Mouse (Mus musculus) hindbrain, embryonic 11.5 days (tissue): ENCODE data around the gene BC052040. TPM values are rescaled to one million over a fixed set of nuclear protein-coding genes. Genes with fewer than 3 reads are reported as not detected.

ENCODE experiments used
- ATAC-seq: fragments of 200-750 bp; cut with Nextera tagmentation; 2 replicates; pipeline ENCODE4 v1.8.0; 2017; ENCODE audit warnings: mild to moderate bottlenecking, moderate TSS enrichment, moderate library complexity; ENCODE audit not compliant: low FRiP score
- DNase-seq: peaks from one replicate; pipeline ENCODE4 v3.0.0-alpha.2; 2015; ENCODE audit warnings: low spot score
- H3K27ac ChIP-seq: fragments of 300-500 bp; sonication (generic); 2 replicates; pipeline ENCODE4 v1.5.1; 2014; ENCODE audit warnings: mild to moderate bottlenecking, low read depth, low read length
- H3K27me3 ChIP-seq: fragments of 300-500 bp; sonication (generic); 2 replicates; pipeline ENCODE4 v1.6.1; 2014; ENCODE audit warnings: mild to moderate bottlenecking, low read length, moderate library complexity, mixed read lengths; ENCODE audit not compliant: control insufficient read depth, insufficient read depth
- H3K36me3 ChIP-seq: fragments of 300-500 bp; sonication (generic); 2 replicates; pipeline ENCODE4 v1.6.1; 2014; ENCODE audit warnings: mild to moderate bottlenecking, low read length, moderate library complexity, mixed read lengths; ENCODE audit not compliant: control insufficient read depth, insufficient read depth
- H3K4me1 ChIP-seq: fragments of 300-500 bp; sonication (generic); replicated peaks from 2 replicates; pipeline ENCODE4 v1.6.1; 2014; ENCODE audit warnings: low read length, mixed read lengths; ENCODE audit not compliant: control insufficient read depth, insufficient read depth
- H3K4me2 ChIP-seq: fragments of 300-500 bp; sonication (generic); replicated peaks from 2 replicates; pipeline ENCODE4 v1.6.1; 2014; ENCODE audit warnings: mild to moderate bottlenecking, low read depth, low read length
- H3K4me3 ChIP-seq: fragments of 300-500 bp; sonication (generic); 2 replicates; pipeline ENCODE4 v1.5.1; 2014; ENCODE audit warnings: low read depth, low read length
- H3K9ac ChIP-seq: fragments of 300-500 bp; sonication (generic); 2 replicates; pipeline ENCODE4 v1.6.1; 2014; ENCODE audit warnings: low read depth, low read length
- H3K9me3 ChIP-seq: fragments of 300-500 bp; sonication (generic); 2 replicates; pipeline ENCODE4 v1.6.1; 2016; ENCODE audit warnings: low read length; ENCODE audit not compliant: control insufficient read depth
- WGBS: fragments of 180-500 bp; shearing (Covaris S2); extraction: QIAGEN DNeasy Blood & Tissue Kit; methylation state at CpG from one replicate; pipeline ENCODE4 v1.1.7; 2014; 5-methylcytosine and 5-hydroxymethylcytosine counted together
- polyA plus RNA-seq: library from polyadenylated mRNA; unstranded; fragments of >200 nt; fragmentation: Nextera tagmentation; extraction: Ambion mirVana; gene quantifications from 2 replicates; pipeline ENCODE4 v1.2.1, GENCODE M21; 2014

BC052040 gene
- polyA plus RNA-seq, 1 experiment from 2014 or later: 21.7 TPM

- no peaks in the 10 kb centered on the region for H3K27me3 ChIP-seq
- no peak overlapping the region for H3K4me2 ChIP-seq
- no peak overlapping the region for H3K4me3 ChIP-seq
- 32% methylated on average over 6 of the region's 6 CpGs for WGBS
- H3K9ac ChIP-seq: no peak overlapping the region
- H3K27ac ChIP-seq: peak overlapping the region; percentile 25; the same call in 1 of the 2 replicates
- no peak for DNase-seq
- peak; percentile 34; the same call in 1 of the 2 replicates for ATAC-seq
- no peaks in the 10 kb centered on the region for H3K9me3 ChIP-seq
- no peaks in the 10 kb centered on the region for H3K4me1 ChIP-seq
- H3K36me3 ChIP-seq: no peaks in the 10 kb centered on the region
These were observed 144.4 kb downstream of the BC052040 start for GRCm38 (mm10) chr2:115725926-115726325.

- WGBS: 46% methylated on average over 5 of the region's 5 CpGs
- Histone ChIP-seq H3K27me3 (no peaks in the 10 kb centered on the region), H3K4me1 (no peaks in the 10 kb centered on the region), H3K36me3 (no peaks in the 10 kb centered on the region), H3K9me3 (no peaks in the 10 kb centered on the region), H3K4me2 (no peak overlapping the region), H3K9ac (no peak overlapping the region), H3K27ac (no peak overlapping the region), H3K4me3 (no peak overlapping the region)
- DNase-seq (no peak), ATAC-seq (peak; percentile 31; the same call in 1 of the 2 replicates)
These were observed 145.3 kb downstream of the BC052040 start for GRCm38 (mm10) chr2:115726806-115727205.

GRCm38 (mm10) chr2:115728627-115729026 lies 147.1 kb downstream of the BC052040 start:
- Histone ChIP-seq H3K9ac (no peak overlapping the region), H3K36me3 (no peaks in the 10 kb centered on the region), H3K4me3 (no peak overlapping the region), H3K4me2 (no peak overlapping the region), H3K27ac (no peak overlapping the region), H3K9me3 (no peaks in the 10 kb centered on the region), H3K27me3 (no peaks in the 10 kb centered on the region), H3K4me1 (no peaks in the 10 kb centered on the region)
- no peak for ATAC-seq
- WGBS: 92% methylated on average over 6 of the region's 6 CpGs
- DNase-seq: no peak

GRCm38 (mm10) chr2:115730502-115730901 lies 149.0 kb downstream of the BC052040 start:
- Histone ChIP-seq H3K9me3 (no peaks in the 10 kb centered on the region), H3K4me3 (no peak overlapping the region), H3K4me1 (no peaks in the 10 kb centered on the region), H3K27ac (no peak overlapping the region), H3K9ac (no peak overlapping the region), H3K36me3 (no peaks in the 10 kb centered on the region), H3K4me2 (no peak overlapping the region), H3K27me3 (no peaks in the 10 kb centered on the region)
- WGBS: 75% methylated on average over 6 of the region's 6 CpGs
- ATAC-seq (no peak), DNase-seq (no peak)

GRCm38 (mm10) chr2:115731171-115731570 lies 149.7 kb downstream of the BC052040 start:
- no peaks in the 10 kb centered on the region for H3K9me3 ChIP-seq
- 86% methylated on average over 3 of the region's 3 CpGs for WGBS
- H3K4me2 ChIP-seq: no peak overlapping the region
- no peak overlapping the region for H3K27ac ChIP-seq
- H3K4me3 ChIP-seq: no peak overlapping the region
- no peaks in the 10 kb centered on the region for H3K27me3 ChIP-seq
- H3K4me1 ChIP-seq: no peaks in the 10 kb centered on the region
- no peaks in the 10 kb centered on the region for H3K36me3 ChIP-seq
- no peak overlapping the region for H3K9ac ChIP-seq
- ATAC-seq (no peak), DNase-seq (no peak)

GRCm38 (mm10) chr2:115732572-115732971 lies 151.1 kb downstream of the BC052040 start:
- WGBS: 71% methylated on average over 4 of the region's 4 CpGs
- H3K9me3 ChIP-seq: no peaks in the 10 kb centered on the region

GRCm38 (mm10) chr2:115733017-115733692 lies 151.6 kb downstream of the BC052040 start:
- 89% methylated on average over 8 of the region's 8 CpGs for WGBS
- no peaks in the 10 kb centered on the region for H3K9me3 ChIP-seq
- no peak for ATAC-seq

More at GRCm38 (mm10) chr2:115732572-115732971, 151.1 kb downstream of the BC052040 start:
- DNase-seq (no peak), ATAC-seq (no peak)
- no peak overlapping the region for H3K4me3 ChIP-seq
- no peaks in the 10 kb centered on the region for H3K36me3 ChIP-seq
- no peak overlapping the region for H3K9ac ChIP-seq
- no peak overlapping the region for H3K4me2 ChIP-seq
- H3K27ac ChIP-seq: no peak overlapping the region
- H3K27me3 ChIP-seq: no peaks in the 10 kb centered on the region
- no peaks in the 10 kb centered on the region for H3K4me1 ChIP-seq

GRCm38 (mm10) chr2:115734850-115735249 lies 153.3 kb downstream of the BC052040 start:
- Histone ChIP-seq H3K4me3 (no peak overlapping the region), H3K27me3 (no peaks in the 10 kb centered on the region), H3K4me2 (no peak overlapping the region), H3K9ac (no peak overlapping the region), H3K36me3 (no peaks in the 10 kb centered on the region), H3K4me1 (no peaks in the 10 kb centered on the region), H3K9me3 (no peaks in the 10 kb centered on the region), H3K27ac (no peak overlapping the region)
- 88% methylated on average over 6 of the region's 6 CpGs for WGBS
- ATAC-seq: no peak
- no peak for DNase-seq

More at GRCm38 (mm10) chr2:115733017-115733692, 151.6 kb downstream of the BC052040 start:
- H3K9ac ChIP-seq: no peak overlapping the region
- H3K4me2 ChIP-seq: no peak overlapping the region
- H3K27me3 ChIP-seq: no peaks in the 10 kb centered on the region
- H3K36me3 ChIP-seq: no peaks in the 10 kb centered on the region
- no peak overlapping the region for H3K4me3 ChIP-seq
- H3K4me1 ChIP-seq: no peaks in the 10 kb centered on the region
- DNase-seq: no peak
- H3K27ac ChIP-seq: no peak overlapping the region

- no peak for ATAC-seq
- Histone ChIP-seq H3K9ac (no peak overlapping the region), H3K4me3 (no peak overlapping the region), H3K36me3 (no peaks in the 10 kb centered on the region), H3K9me3 (no peaks in the 10 kb centered on the region), H3K27ac (no peak overlapping the region), H3K27me3 (no peaks in the 10 kb centered on the region), H3K4me1 (no peaks in the 10 kb centered on the region), H3K4me2 (no peak overlapping the region)
- WGBS: 91% methylated on average over 3 of the region's 3 CpGs
- no peak for DNase-seq
These were observed 154.9 kb downstream of the BC052040 start for GRCm38 (mm10) chr2:115736416-115736815.
